Mouse (Mus musculus) MEL (cell line): ENCODE data around the gene Asdurf.

Experiments used
- CTCF ChIP-seq, 3 experiments: IDR thresholded peaks in 2 of 3; conservative IDR thresholded peaks in 1 of 3; 2 replicates each; pipeline ENCODE4 v1.5.1; 2011 to 2012; ENCODE audit warnings: low read length in 3 of 3, low read depth in 2 of 3, mild to moderate bottlenecking in 2 of 3, improper control_type of control experiment in 1 of 3, inconsistent platforms in 1 of 3, mixed read lengths in 1 of 3, moderate library complexity in 1 of 3; ENCODE audit not compliant: control insufficient read depth in 1 of 3, insufficient read depth in 1 of 3, poor library complexity in 1 of 3, severe bottlenecking in 1 of 3
- EP300 ChIP-seq, 2 experiments: IDR thresholded peaks; 2 replicates each; pipeline ENCODE4 v1.6.1; 2011; ENCODE audit warnings: improper control_type of control experiment in 2 of 2, low read length in 2 of 2, low read depth in 1 of 2, mild to moderate bottlenecking in 1 of 2
- GABPA ChIP-seq: IDR thresholded peaks from 2 replicates; pipeline ENCODE4 v1.6.1; 2012; ENCODE audit warnings: low read depth, mild to moderate bottlenecking, inconsistent platforms, low read length, improper control_type of control experiment, moderate library complexity
- MAFK ChIP-seq: IDR thresholded peaks from 2 replicates; pipeline ENCODE4 v1.6.1; 2011; ENCODE audit warnings: low read depth, mild to moderate bottlenecking, low read length, improper control_type of control experiment, borderline replicate concordance
- POLR2A ChIP-seq, 2 experiments: IDR thresholded peaks; 2 replicates each; pipeline ENCODE4 v1.6.1; 2011 to 2012; ENCODE audit warnings: low read length in 2 of 2, mild to moderate bottlenecking in 2 of 2, control low read depth in 1 of 2, improper control_type of control experiment in 1 of 2, low read depth in 1 of 2, moderate library complexity in 1 of 2; ENCODE audit not compliant: control insufficient read depth in 1 of 2, insufficient read depth in 1 of 2, poor library complexity in 1 of 2

- TF ChIP-seq CTCF (IDR thresholded peaks at IDR 0.05 in 2 of 3, conservative IDR thresholded peaks at IDR 0.05 in 1 of 3; ENCODE audit: control insufficient read depth in 1 of 3, insufficient read depth in 1 of 3, low read depth in 2 of 3, low read length in 3 of 3, poor library complexity in 1 of 3, severe bottlenecking in 1 of 3) = no peak
- no peak for TF ChIP-seq MAFK
- no peak for TF ChIP-seq POLR2A (IDR thresholded peaks at IDR 0.05; ENCODE audit: control insufficient read depth in 1 of 2, insufficient read depth in 1 of 2, low read depth in 1 of 2, low read length in 2 of 2, poor library complexity in 1 of 2)
- TF ChIP-seq GABPA = no peak
- TF ChIP-seq EP300 (IDR thresholded peaks at IDR 0.05; ENCODE audit: low read depth in 1 of 2, low read length in 2 of 2) = no peak
These were observed 27.5 kb downstream of the Asdurf start for GRCm38 (mm10) chr1:53324827-53325494.
